Mouse (Mus musculus) liver, postnatal 0 days (tissue): Measurements from ENCODE around the gene Hephl1. TPM values are rescaled to one million over a fixed set of nuclear protein-coding genes. Genes with fewer than 3 reads are reported as not detected.

Experiments used
- ATAC-seq: fragments of 200-750 bp; cut with Nextera tagmentation; 2 replicates; pipeline ENCODE4 v1.8.0; 2017; ENCODE audit warnings: mild to moderate bottlenecking, moderate library complexity
- DNase-seq: peaks from one replicate; pipeline ENCODE4 v3.0.0-alpha.2; 2016
- H3K27ac ChIP-seq: fragments of 300-500 bp; sonication (generic); 2 replicates; pipeline ENCODE4 v1.5.1; 2014; ENCODE audit warnings: antibody characterized with exemption, moderate library complexity, mild to moderate bottlenecking, low read depth
- H3K27me3 ChIP-seq: fragments of 300-500 bp; sonication (generic); 2 replicates; pipeline ENCODE4 v1.6.1; 2014; ENCODE audit warnings: low read length, control low read depth, mixed read lengths; ENCODE audit not compliant: insufficient read depth
- H3K36me3 ChIP-seq: fragments of 300-500 bp; sonication (generic); replicated peaks from 2 replicates; pipeline ENCODE4 v1.6.1; 2014; ENCODE audit warnings: mild to moderate bottlenecking, control low read depth, low read length, moderate library complexity, mixed read lengths; ENCODE audit not compliant: insufficient read depth
- H3K4me1 ChIP-seq: fragments of 300-500 bp; sonication (generic); 2 replicates; pipeline ENCODE4 v1.6.1; 2014; ENCODE audit warnings: antibody characterized with exemption, mild to moderate bottlenecking, control low read depth; ENCODE audit not compliant: insufficient read depth
- H3K4me2 ChIP-seq: fragments of 300-500 bp; sonication (generic); 2 replicates; pipeline ENCODE4 v1.6.1; 2014; ENCODE audit warnings: low read depth, mild to moderate bottlenecking, low read length, moderate library complexity, mixed read lengths
- H3K4me3 ChIP-seq: fragments of 300-500 bp; sonication (generic); 2 replicates; pipeline ENCODE4 v1.5.1; 2014; ENCODE audit warnings: low read depth, low read length
- H3K9ac ChIP-seq: fragments of 300-500 bp; sonication (generic); replicated peaks from 2 replicates; pipeline ENCODE4 v1.6.1; 2014; ENCODE audit warnings: mild to moderate bottlenecking, moderate library complexity
- H3K9me3 ChIP-seq: fragments of 300-500 bp; sonication (generic); 2 replicates; pipeline ENCODE4 v1.6.1; 2016; ENCODE audit warnings: mild to moderate bottlenecking, control low read depth, low read length, mixed read lengths
- CTCF ChIP-seq: sonication (generic); IDR thresholded peaks from 2 replicates; pipeline ENCODE4 v1.5.1; 2016; ENCODE audit warnings: antibody characterized with exemption, low read depth
- EP300 ChIP-seq: IDR thresholded peaks from 2 replicates; pipeline ENCODE4 v1.6.1; 2016; ENCODE audit warnings: antibody characterized with exemption, low read depth, mild to moderate bottlenecking
- WGBS: fragments of 180-500 bp; shearing (Covaris S2); extraction: QIAGEN DNeasy Blood & Tissue Kit; methylation state at CpG from one replicate; pipeline ENCODE4 v1.1.7; 2014; ENCODE audit not compliant: insufficient replicate concordance; 5-methylcytosine and 5-hydroxymethylcytosine counted together
- polyA plus RNA-seq: library from polyadenylated mRNA; unstranded; fragments of >200 nt; fragmentation: Nextera tagmentation; extraction: Ambion mirVana; gene quantifications from 2 replicates; pipeline ENCODE4 v1.2.1, GENCODE M21; 2015

The Hephl1 gene
- polyA plus RNA-seq, 1 experiment from 2014 or later = not detected

DNA sequence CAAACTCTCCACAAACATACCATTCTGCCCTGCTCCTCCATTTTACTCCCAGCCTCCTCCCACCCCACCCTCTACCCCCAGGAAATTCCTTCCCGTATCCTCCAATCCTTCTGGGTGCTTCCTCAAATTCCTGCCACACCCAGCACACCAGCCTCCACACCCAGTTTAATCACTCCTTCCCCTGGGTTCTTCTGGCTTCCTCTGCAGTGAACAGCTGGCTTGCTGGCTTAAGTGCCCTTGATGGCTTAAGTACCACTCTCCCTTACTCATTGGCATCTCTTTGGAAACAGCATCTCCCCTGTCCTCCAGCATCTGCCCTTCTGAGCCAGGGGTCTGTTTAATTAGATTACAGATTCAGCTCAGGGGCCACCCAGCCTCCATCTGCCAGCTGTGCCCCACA, 7.6 kb upstream of the Hephl1 start:
- DNase-seq (no peak), ATAC-seq (no peak)
- Histone ChIP-seq H3K9ac (no peak overlapping the region), H3K4me3 (no peak overlapping the region), H3K27me3 (no peaks in the 10 kb centered on the region), H3K4me2 (no peak overlapping the region), H3K27ac (no peak overlapping the region), H3K4me1 (no peaks in the 10 kb centered on the region), H3K9me3 (no peaks in the 10 kb centered on the region), H3K36me3 (no peaks in the 10 kb centered on the region)
- WGBS = 43% methylated on average over 1 of the region's 1 CpGs
- TF ChIP-seq CTCF (no peak), EP300 (no peak)

GRCm38 (mm10) chr9:15116165-15116564, 4.3 kb upstream of the Hephl1 start:
- TF ChIP-seq EP300 (no peak), CTCF (no peak)
- Histone ChIP-seq H3K27me3 (no peaks in the 10 kb centered on the region), H3K4me1 (no peaks in the 10 kb centered on the region), H3K9me3 (no peaks in the 10 kb centered on the region), H3K36me3 (no peaks in the 10 kb centered on the region), H3K4me2 (no peak overlapping the region), H3K27ac (no peak overlapping the region), H3K4me3 (no peak overlapping the region), H3K9ac (no peak overlapping the region)
- 62% methylated on average over 2 of the region's 2 CpGs for WGBS
- no peak for ATAC-seq
- DNase-seq = no peak

- no peak overlapping the region for H3K4me2 ChIP-seq
- ATAC-seq = no peak
- WGBS = 68% methylated on average over 6 of the region's 6 CpGs
- TF ChIP-seq EP300 (no peak), CTCF (no peak)
- no peaks in the 10 kb centered on the region for H3K36me3 ChIP-seq
- H3K27me3 ChIP-seq = no peaks in the 10 kb centered on the region
- no peak for DNase-seq
- H3K4me1 ChIP-seq = no peaks in the 10 kb centered on the region
- H3K4me3 ChIP-seq = no peak overlapping the region
- H3K9ac ChIP-seq = no peak overlapping the region
- H3K27ac ChIP-seq = no peak overlapping the region
- no peaks in the 10 kb centered on the region for H3K9me3 ChIP-seq
These were observed 2.2 kb upstream of the Hephl1 start for GRCm38 (mm10) chr9:15114102-15114501.

GRCm38 (mm10) chr9:15108101-15108500, 3.8 kb downstream of the Hephl1 start:
- TF ChIP-seq EP300 (no peak), CTCF (no peak)
- ATAC-seq (no peak), DNase-seq (no peak)
- Histone ChIP-seq H3K4me3 (no peak overlapping the region), H3K4me2 (no peak overlapping the region), H3K36me3 (no peaks in the 10 kb centered on the region), H3K9ac (no peak overlapping the region), H3K4me1 (no peaks in the 10 kb centered on the region), H3K27me3 (no peaks in the 10 kb centered on the region), H3K27ac (no peak overlapping the region), H3K9me3 (no peaks in the 10 kb centered on the region)
- 68% methylated on average over 9 of the region's 9 CpGs for WGBS

- 72% methylated on average over 4 of the region's 4 CpGs for WGBS
- Histone ChIP-seq H3K4me1 (no peaks in the 10 kb centered on the region), H3K4me3 (no peak overlapping the region), H3K4me2 (no peak overlapping the region), H3K9ac (no peak overlapping the region), H3K36me3 (no peaks in the 10 kb centered on the region), H3K9me3 (no peaks in the 10 kb centered on the region), H3K27ac (no peak overlapping the region), H3K27me3 (no peaks in the 10 kb centered on the region)
- TF ChIP-seq CTCF (peak; percentile 42), EP300 (no peak)
- DNase-seq (no peak), ATAC-seq (no peak)
These were observed 6.8 kb downstream of the Hephl1 start for GRCm38 (mm10) chr9:15105136-15105535.

GRCm38 (mm10) chr9:15103579-15104300, 8.2 kb downstream of the Hephl1 start:
- Histone ChIP-seq H3K9me3 (no peaks in the 10 kb centered on the region), H3K36me3 (no peaks in the 10 kb centered on the region), H3K4me3 (no peak overlapping the region), H3K4me1 (no peaks in the 10 kb centered on the region), H3K4me2 (no peak overlapping the region), H3K27ac (no peak overlapping the region), H3K9ac (no peak overlapping the region), H3K27me3 (no peaks in the 10 kb centered on the region)
- DNase-seq (no peak), ATAC-seq (no peak)
- no peak for TF ChIP-seq EP300
- TF ChIP-seq CTCF = no peak
- 47% methylated on average over 11 of the region's 11 CpGs for WGBS
